Mouse (Mus musculus): ENCODE measurements at regions not wholly inside any gene's neighbourhood (a gene's known extent, or its start where the extent isn't known, plus 50 kb on each side); places are given as distances from the start of the nearest gene placed in this dataset.
A peak's percentile ranks its signal among the peaks of the same experiment; 100 is the strongest.
"Not testable (repeated sequence)": the region's sequence is repeated elsewhere in the genome, so short reads cannot be mapped to it uniquely, and the experiment has no call there.

GRCm38 (mm10) chr14:17522696-17523095 is 137.4 kb upstream of the Thrb start:
- intact Hi-C loops (cut with DNase I): no loop called here
- no peak for DNase-seq (ENCODE audit: low spot score in 2 of 2)

GRCm38 (mm10) chr14:17523916-17524315 is 136.1 kb upstream of the Thrb start:
- no peak for DNase-seq (ENCODE audit: low spot score in 2 of 2)
- intact Hi-C loops (cut with DNase I): no loop called here

DNA sequence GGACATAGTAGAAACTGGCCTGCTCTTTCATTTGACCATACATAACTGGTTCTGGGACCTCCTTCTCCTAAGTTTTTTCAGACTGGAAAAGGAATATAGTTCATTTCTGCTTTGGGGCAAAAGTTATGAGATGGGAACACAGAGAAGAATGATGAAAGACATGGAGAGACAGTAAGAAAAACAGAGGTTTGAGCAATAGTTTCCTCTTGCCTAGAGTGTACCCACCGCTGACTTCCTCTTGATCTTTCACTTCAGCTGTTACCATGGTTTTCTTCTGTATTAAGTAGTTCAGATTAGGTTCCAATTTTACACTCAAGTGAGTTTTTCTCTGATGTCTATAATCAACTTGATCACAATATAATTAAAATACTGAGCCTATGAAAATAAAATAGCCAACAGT is 120.7 kb upstream of the Thrb start:
- intact Hi-C loops (cut with DNase I): no loop called here

DNA sequence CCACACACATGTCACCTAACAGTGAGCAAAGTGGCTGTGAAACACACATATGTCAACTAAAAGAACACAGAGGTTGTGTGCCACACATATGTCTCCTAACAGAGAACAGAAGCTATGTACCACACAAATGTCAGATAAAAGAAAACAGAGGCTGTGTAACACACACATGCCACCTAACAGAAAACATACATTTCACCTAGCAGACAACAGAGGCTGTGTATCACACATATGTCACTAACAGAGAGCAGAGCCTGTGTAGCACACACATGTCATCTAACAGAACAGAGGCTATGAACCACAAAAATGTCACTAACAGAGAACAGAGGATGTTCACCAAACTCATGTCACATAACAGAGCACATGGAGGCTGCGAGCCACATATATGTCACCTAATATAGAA is 103.6 kb upstream of the Thrb start:
- no peak for DNase-seq (ENCODE audit: low spot score in 2 of 2)
- intact Hi-C loops (cut with DNase I): no loop called here

More for the DNA sequence above, 120.7 kb upstream of the Thrb start:
- DNase-seq (ENCODE audit: low spot score in 2 of 2): no peak

DNA sequence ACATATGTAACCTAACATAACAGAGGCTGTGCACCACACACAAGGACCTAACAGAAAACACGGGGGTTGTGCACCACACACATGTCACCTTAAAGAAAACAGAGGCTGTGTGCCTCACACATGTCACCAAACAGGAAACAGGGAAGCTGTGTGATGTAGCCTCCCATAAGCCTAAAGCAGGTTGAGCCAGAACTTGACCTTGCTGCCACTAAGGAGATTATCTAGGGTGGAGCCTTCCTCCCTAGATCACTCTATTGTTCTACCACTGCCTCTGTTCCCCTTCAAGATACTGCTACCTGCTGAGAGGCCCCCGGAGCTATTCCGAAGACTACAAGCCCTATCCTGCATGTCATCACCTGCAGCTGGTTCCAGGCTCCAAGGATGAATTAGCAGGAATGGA is 100.1 kb upstream of the Thrb start:
- intact Hi-C loops (cut with DNase I); DNase-seq (ENCODE audit: low spot score in 2 of 2): not testable (repeated sequence)

DNA sequence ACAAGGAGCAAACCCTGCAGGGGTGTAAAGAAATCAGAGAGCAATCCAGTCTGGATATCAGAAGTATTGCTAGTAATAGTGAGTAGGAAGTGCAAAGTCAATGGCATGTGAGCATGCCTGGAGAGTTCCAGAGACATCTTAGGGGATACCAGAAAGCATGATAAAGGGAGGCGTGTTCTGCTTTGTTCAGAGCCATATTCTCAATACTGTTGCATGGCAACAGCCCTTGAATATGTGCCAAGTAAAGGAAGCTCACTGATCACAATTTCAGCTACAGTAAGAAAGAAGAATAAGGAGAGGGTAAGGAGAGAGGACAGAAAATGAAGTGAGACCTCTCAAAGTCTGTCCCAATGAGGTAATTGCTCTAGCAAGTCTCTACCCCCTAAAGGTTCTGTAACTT is 92.1 kb upstream of the Thrb start:
- intact Hi-C loops (cut with DNase I): no loop called here
- DNase-seq (ENCODE audit: low spot score in 2 of 2): peak in 1 of 2 experiments; percentile 30

DNA sequence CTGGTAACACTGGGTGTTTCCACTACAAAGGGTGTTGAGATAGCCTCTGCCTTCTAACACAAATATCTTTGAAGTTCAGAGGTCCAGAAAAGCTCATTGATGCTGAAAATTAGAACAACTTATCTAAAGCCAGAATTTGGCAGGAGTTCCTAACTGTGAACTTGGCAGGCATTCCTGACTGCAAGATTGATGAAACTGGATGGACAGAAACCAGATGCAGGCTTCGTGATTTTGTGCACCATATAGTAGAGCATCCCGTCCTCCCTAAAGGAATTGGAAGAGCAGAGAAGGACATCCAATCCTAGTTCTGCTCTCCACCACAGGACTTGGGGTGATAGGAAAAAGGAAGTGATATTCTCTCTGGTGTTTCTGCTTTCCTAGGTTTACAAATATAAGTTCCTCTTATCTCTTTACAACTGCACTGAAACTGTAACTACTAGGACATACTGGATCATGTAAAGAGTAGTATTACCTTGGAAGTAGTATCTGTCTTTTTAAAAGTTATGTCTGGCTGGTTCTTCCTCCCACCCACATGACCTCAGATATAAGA is 90.9 kb upstream of the Thrb start:
- intact Hi-C loops (cut with DNase I): no loop called here
- no peak for DNase-seq (ENCODE audit: low spot score in 2 of 2)

DNA sequence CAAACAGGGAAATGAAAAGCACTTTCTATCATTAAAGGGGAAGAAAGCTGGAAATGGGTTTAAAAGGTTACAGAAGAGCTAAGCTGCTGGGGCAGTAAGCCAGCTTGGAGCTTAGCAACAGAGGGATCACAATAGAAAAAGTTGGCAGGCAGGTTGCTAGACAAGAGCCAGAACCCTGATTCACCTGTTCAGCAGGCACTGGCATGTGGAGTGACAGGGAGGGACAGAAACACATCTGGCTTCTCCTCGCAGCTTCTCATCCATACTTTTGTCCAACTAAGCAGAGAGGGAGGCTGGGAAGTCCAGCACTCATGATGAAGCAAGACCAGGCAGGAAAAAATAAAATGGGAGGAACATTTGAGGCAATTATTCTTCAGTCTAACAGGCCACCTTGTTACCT is 81.3 kb upstream of the Thrb start:
- DNase-seq (ENCODE audit: low spot score in 2 of 2): no peak
- intact Hi-C loops (cut with DNase I): no loop called here

GRCm38 (mm10) chr14:17589595-17589994 is 70.5 kb upstream of the Thrb start:
- DNase-seq (ENCODE audit: low spot score in 2 of 2): no peak
- intact Hi-C loops (cut with DNase I): no loop called here

GRCm38 (mm10) chr14:17599553-17599952 is 60.5 kb upstream of the Thrb start:
- intact Hi-C loops (cut with DNase I): no loop called here
- DNase-seq (ENCODE audit: low spot score in 2 of 2): no peak

- DNase-seq (ENCODE audit: low spot score in 2 of 2): no peak
These were observed 57.7 kb upstream of the Thrb start for GRCm38 (mm10) chr14:17602357-17602756.

GRCm38 (mm10) chr14:17606018-17606417 is 54.0 kb upstream of the Thrb start:
- DNase-seq (ENCODE audit: low spot score in 2 of 2): no peak
- intact Hi-C loops (cut with DNase I): loop anchor here (5.0 kb wide), 1 partner anchor 94 kb away; no protein-coding TSS in a partner anchor

More at GRCm38 (mm10) chr14:17602357-17602756, 57.7 kb upstream of the Thrb start:
- intact Hi-C loops (cut with DNase I): no loop called here

DNA sequence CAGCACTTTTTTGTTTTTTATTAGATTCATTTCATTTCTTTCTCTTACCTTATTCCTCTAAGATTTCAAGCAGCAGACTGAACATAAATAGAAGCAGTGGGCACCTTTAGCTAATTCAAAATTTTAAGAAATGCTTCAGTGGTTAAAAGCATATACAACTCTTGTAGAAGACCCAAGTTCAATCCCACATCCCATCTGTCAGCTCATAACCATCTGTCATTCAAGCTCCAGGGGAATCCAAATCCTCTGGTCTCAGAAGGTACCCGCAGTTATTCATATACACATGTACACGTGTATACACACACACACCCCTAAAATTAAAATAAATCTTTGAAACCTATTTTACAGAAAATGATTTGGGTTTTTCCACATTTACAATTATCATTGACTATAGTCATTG is 52.9 kb upstream of the Thrb start:
- peak; percentile 6 to 46 for DNase-seq (ENCODE audit: low spot score in 2 of 2)
- intact Hi-C loops (cut with DNase I): loop anchor here (5.0 kb wide), 1 partner anchor 95 kb away; no protein-coding TSS in a partner anchor
